Mouse (Mus musculus) embryo, embryonic 10 days (tissue): ENCODE measurements at regions not wholly inside any gene's neighbourhood (a gene's known extent, or its start where the extent isn't known, plus 50 kb on each side); places are given as distances from the start of the nearest gene placed in this dataset.
A peak's percentile ranks its signal among the peaks of the same experiment; 100 is the strongest.
"Not testable (repeated sequence)": the region's sequence is repeated elsewhere in the genome, so short reads cannot be mapped to it uniquely, and the experiment has no call there.

Experiments used
- DNase-seq: peaks from one replicate; pipeline ENCODE4 v3.0.0-alpha.2; 2015; ENCODE audit warnings: low spot score

- no peak for DNase-seq
These were observed 841.6 kb upstream of the Adam24 start for GRCm38 (mm10) chr8:39833251-39833650.

GRCm38 (mm10) chr8:39846854-39847253 is 828.0 kb upstream of the Adam24 start:
- DNase-seq: no peak

- no peak for DNase-seq
These were observed 812.3 kb upstream of the Adam24 start for GRCm38 (mm10) chr8:39862544-39862943.

GRCm38 (mm10) chr8:39902251-39902650 is 772.6 kb upstream of the Adam24 start:
- no peak for DNase-seq

GRCm38 (mm10) chr8:39912926-39913325 is 762.0 kb upstream of the Adam24 start:
- no peak for DNase-seq

GRCm38 (mm10) chr8:39921336-39921735 is 753.5 kb upstream of the Adam24 start:
- no peak for DNase-seq

GRCm38 (mm10) chr8:39923741-39924140 is 751.1 kb upstream of the Adam24 start:
- no peak for DNase-seq

GRCm38 (mm10) chr8:39950178-39950896 is 724.5 kb upstream of the Adam24 start:
- DNase-seq: peak; percentile 9

GRCm38 (mm10) chr8:39954497-39954896 is 720.4 kb upstream of the Adam24 start:
- no peak for DNase-seq

GRCm38 (mm10) chr8:39954924-39955323 is 720.0 kb upstream of the Adam24 start:
- peak; percentile 11 for DNase-seq

- no peak for DNase-seq
These were observed 669.6 kb upstream of the Adam24 start for GRCm38 (mm10) chr8:40005207-40005837.

- no peak for DNase-seq
These were observed 655.5 kb upstream of the Adam24 start for GRCm38 (mm10) chr8:40019281-40019943.

GRCm38 (mm10) chr8:40064145-40064544 is 610.7 kb upstream of the Adam24 start:
- peak; percentile 6 for DNase-seq

- no peak for DNase-seq
These were observed 603.7 kb upstream of the Adam24 start for GRCm38 (mm10) chr8:40071131-40071530.

- DNase-seq: not testable (repeated sequence)
These were observed 593.9 kb upstream of the Adam24 start for GRCm38 (mm10) chr8:40080976-40081375.

GRCm38 (mm10) chr8:40084129-40084528 is 590.7 kb upstream of the Adam24 start:
- DNase-seq: no peak

- DNase-seq: no peak
These were observed 585.5 kb upstream of the Adam24 start for GRCm38 (mm10) chr8:40089377-40089776.

- no peak for DNase-seq
These were observed 550.5 kb upstream of the Adam24 start for GRCm38 (mm10) chr8:40124402-40124801.

GRCm38 (mm10) chr8:40127141-40127540 is 547.7 kb upstream of the Adam24 start:
- DNase-seq: no peak

- DNase-seq: peak; percentile 78
These were observed 542.1 kb upstream of the Adam24 start for GRCm38 (mm10) chr8:40132662-40133257.

GRCm38 (mm10) chr8:40150911-40151797 is 523.7 kb upstream of the Adam24 start:
- DNase-seq: peak; percentile 82

- DNase-seq: no peak
These were observed 522.4 kb upstream of the Adam24 start for GRCm38 (mm10) chr8:40152451-40152850.
